Mouse (Mus musculus) testis, adult 2 months (tissue): Measurements from ENCODE around the gene Cpne5. TPM values are rescaled to one million over a fixed set of nuclear protein-coding genes. Genes with fewer than 3 reads are reported as not detected.
A peak's percentile ranks its signal among the peaks of the same experiment; 100 is the strongest.
"Not testable (repeated sequence)": the region's sequence is repeated elsewhere in the genome, so short reads cannot be mapped to it uniquely, and the experiment has no call there.

Source experiments
- H3K27ac ChIP-seq: fragments of 200-500 bp; 2 replicates; pipeline ENCODE4 v1.5.1; 2012; ENCODE audit warnings: low read depth, low read length; ENCODE audit not compliant: control insufficient read depth, insufficient read depth
- H3K27me3 ChIP-seq: fragments of 200-500 bp; 2 replicates; pipeline ENCODE4 v1.6.1; 2012; ENCODE audit warnings: mild to moderate bottlenecking, low read length, moderate library complexity; ENCODE audit not compliant: control insufficient read depth, insufficient read depth
- H3K36me3 ChIP-seq: fragments of 200-500 bp; 2 replicates; pipeline ENCODE4 v1.6.1; 2012; ENCODE audit warnings: mild to moderate bottlenecking, low read length; ENCODE audit not compliant: control insufficient read depth, insufficient read depth
- H3K4me1 ChIP-seq: fragments of 200-500 bp; 2 replicates; pipeline ENCODE4 v1.6.1; 2012; ENCODE audit warnings: low read length; ENCODE audit not compliant: control insufficient read depth, insufficient read depth
- H3K4me3 ChIP-seq: fragments of 200-500 bp; 2 replicates; pipeline ENCODE4 v1.5.1; 2012; ENCODE audit warnings: low read depth, mild to moderate bottlenecking, low read length, moderate library complexity, mixed read lengths; ENCODE audit not compliant: control insufficient read depth
- CTCF ChIP-seq: fragments of 200-500 bp; IDR thresholded peaks from 2 replicates; pipeline ENCODE4 v1.5.1; 2012; ENCODE audit warnings: low read depth, mild to moderate bottlenecking, inconsistent platforms, low read length, moderate library complexity; ENCODE audit not compliant: control insufficient read depth, insufficient read depth, insufficient replicate concordance
- POLR2A ChIP-seq: fragments of 200-500 bp; IDR thresholded peaks from 2 replicates; pipeline ENCODE4 v1.6.1; 2012; ENCODE audit warnings: low read depth, mild to moderate bottlenecking, inconsistent platforms, low read length, moderate library complexity; ENCODE audit not compliant: control insufficient read depth
- polyA plus RNA-seq: library from polyadenylated mRNA; depleted of rRNA; stranded (reverse); fragments of >200 nt; gene quantifications from 2 replicates; pipeline ENCODE4 v1.2.3, GENCODE M21; 2012

The Cpne5 gene
- polyA plus RNA-seq, 1 experiment: 49.1 TPM

- no peak overlapping the region for H3K27ac ChIP-seq
- no peaks in the 10 kb centered on the region; the same call in 1 of the 2 replicates for H3K36me3 ChIP-seq
- no peak overlapping the region for H3K4me3 ChIP-seq
- H3K4me1 ChIP-seq: peaks cover 6% of the 10 kb centered on the region
- H3K27me3 ChIP-seq: no peaks in the 10 kb centered on the region
- TF ChIP-seq CTCF (no peak), POLR2A (no peak)
These were observed 24.3 kb upstream of the Cpne5 start for GRCm38 (mm10) chr17:29262259-29262649.

- no peak overlapping the region for H3K27ac ChIP-seq
- peaks cover 6% of the 10 kb centered on the region for H3K4me1 ChIP-seq
- H3K36me3 ChIP-seq: no peaks in the 10 kb centered on the region; the same call in 1 of the 2 replicates
These were observed 23.8 kb upstream of the Cpne5 start for GRCm38 (mm10) chr17:29261603-29262258.

GRCm38 (mm10) chr17:29260501-29260900, 22.5 kb upstream of the Cpne5 start:
- Histone ChIP-seq H3K27me3 (no peaks in the 10 kb centered on the region), H3K4me1 (peaks cover 6% of the 10 kb centered on the region), H3K4me3 (no peak overlapping the region), H3K27ac (no peak overlapping the region), H3K36me3 (no peaks in the 10 kb centered on the region; the same call in 1 of the 2 replicates)
- TF ChIP-seq CTCF (no peak), POLR2A (no peak)

More at GRCm38 (mm10) chr17:29261603-29262258, 23.8 kb upstream of the Cpne5 start:
- Histone ChIP-seq H3K4me3 (no peak overlapping the region), H3K27me3 (no peaks in the 10 kb centered on the region)
- TF ChIP-seq POLR2A (no peak), CTCF (no peak)

GRCm38 (mm10) chr17:29259489-29259888, 21.5 kb upstream of the Cpne5 start:
- Histone ChIP-seq H3K27me3 (no peaks in the 10 kb centered on the region), H3K27ac (no peak overlapping the region), H3K36me3 (no peaks in the 10 kb centered on the region; the same call in 1 of the 2 replicates), H3K4me1 (peaks cover 4% of the 10 kb centered on the region), H3K4me3 (no peak overlapping the region)
- no peak for TF ChIP-seq POLR2A
- TF ChIP-seq CTCF: peak; percentile 85; the same call in 1 of the 2 replicates

- Histone ChIP-seq H3K36me3 (no peaks in the 10 kb centered on the region; the same call in 1 of the 2 replicates), H3K27ac (no peak overlapping the region), H3K4me1 (0 out of 2 replicates have a peak, but pooled peaks cover 2% of the 10 kb centered on the region), H3K4me3 (no peak overlapping the region), H3K27me3 (no peaks in the 10 kb centered on the region)
- no peak for TF ChIP-seq CTCF
- TF ChIP-seq POLR2A: no peak
These were observed 21.0 kb upstream of the Cpne5 start for GRCm38 (mm10) chr17:29258921-29259320.

GRCm38 (mm10) chr17:29258025-29258558, 20.1 kb upstream of the Cpne5 start:
- no peaks in the 10 kb centered on the region; the same call in 1 of the 2 replicates for H3K36me3 ChIP-seq
- no peaks in the 10 kb centered on the region for H3K27me3 ChIP-seq
- TF ChIP-seq CTCF (no peak), POLR2A (no peak)
- no peak overlapping the region for H3K27ac ChIP-seq
- H3K4me1 ChIP-seq: 0 out of 2 replicates have a peak, but pooled peaks cover under 1% of the 10 kb centered on the region
- no peak overlapping the region for H3K4me3 ChIP-seq

- Histone ChIP-seq H3K27me3 (no peaks in the 10 kb centered on the region), H3K36me3 (no peaks in the 10 kb centered on the region; the same call in 1 of the 2 replicates), H3K4me1 (no peaks in the 10 kb centered on the region), H3K4me3 (no peak overlapping the region), H3K27ac (no peak overlapping the region)
- TF ChIP-seq CTCF: no peak
- no peak for TF ChIP-seq POLR2A
These were observed 19.1 kb upstream of the Cpne5 start for GRCm38 (mm10) chr17:29257001-29257511.

GRCm38 (mm10) chr17:29256507-29256906, 18.5 kb upstream of the Cpne5 start:
- Histone ChIP-seq H3K36me3 (no peaks in the 10 kb centered on the region; the same call in 1 of the 2 replicates), H3K4me3 (no peak overlapping the region), H3K27me3 (no peaks in the 10 kb centered on the region), H3K27ac (no peak overlapping the region), H3K4me1 (no peaks in the 10 kb centered on the region)
- TF ChIP-seq CTCF (no peak), POLR2A (no peak)

- H3K36me3 ChIP-seq, H3K4me1 ChIP-seq, H3K27me3 ChIP-seq, H3K27ac ChIP-seq, H3K4me3 ChIP-seq: not testable (repeated sequence)
These were observed 16.8 kb upstream of the Cpne5 start for GRCm38 (mm10) chr17:29254784-29255183.
